Mouse (Mus musculus) lung, postnatal 4 days (tissue): ENCODE results near the gene Tex29.

Source experiments
- DNase-seq, 2 experiments: peaks; one replicate each; pipeline ENCODE4 v3.0.0; 2021

The Tex29 gene

DNA sequence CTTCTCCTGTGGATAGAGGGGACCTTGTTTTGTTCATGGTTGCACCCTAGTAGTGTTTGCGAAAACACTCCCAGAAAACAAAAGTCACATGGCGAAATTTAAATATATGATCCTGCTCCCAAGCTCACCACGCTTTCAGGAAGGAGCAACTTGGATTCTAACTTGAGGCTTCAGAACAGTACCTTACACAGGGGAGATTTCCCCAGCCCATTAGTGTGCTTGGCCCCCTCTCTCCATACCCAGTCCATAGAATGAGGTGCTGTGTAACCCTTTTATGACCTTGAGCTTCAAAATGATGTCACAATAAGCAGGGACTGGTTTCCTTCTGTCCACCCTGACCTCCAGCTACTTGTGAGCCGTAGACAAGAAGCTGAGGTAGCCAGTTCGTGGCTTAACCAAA, at the start of gene Tex29:
Gene Tex29, plus strand, starts transcription at position 301 of the 400 bp plus-strand sequence.
- DNase-seq: no peak

DNA sequence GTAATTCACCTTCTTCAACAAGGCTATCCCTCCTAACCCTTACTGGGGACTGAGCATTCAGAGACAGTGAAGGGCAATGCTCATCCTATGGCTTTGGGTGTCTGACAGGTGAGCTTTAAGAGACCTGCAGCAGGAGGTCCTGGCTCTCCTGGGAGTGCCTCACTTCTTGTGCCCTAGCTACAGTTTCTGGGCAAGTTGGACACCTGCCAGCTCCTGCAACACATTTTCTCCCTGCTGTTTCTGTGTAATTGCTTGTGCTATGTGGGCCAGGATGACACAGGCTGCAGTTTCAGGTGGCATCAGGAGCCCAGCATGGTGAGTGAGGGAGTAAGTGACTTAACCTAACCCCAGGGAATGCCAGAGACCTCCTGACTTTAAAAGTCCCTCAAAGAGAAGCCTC, 45.3 kb upstream of the Tex29 start:
- DNase-seq: no peak

DNA sequence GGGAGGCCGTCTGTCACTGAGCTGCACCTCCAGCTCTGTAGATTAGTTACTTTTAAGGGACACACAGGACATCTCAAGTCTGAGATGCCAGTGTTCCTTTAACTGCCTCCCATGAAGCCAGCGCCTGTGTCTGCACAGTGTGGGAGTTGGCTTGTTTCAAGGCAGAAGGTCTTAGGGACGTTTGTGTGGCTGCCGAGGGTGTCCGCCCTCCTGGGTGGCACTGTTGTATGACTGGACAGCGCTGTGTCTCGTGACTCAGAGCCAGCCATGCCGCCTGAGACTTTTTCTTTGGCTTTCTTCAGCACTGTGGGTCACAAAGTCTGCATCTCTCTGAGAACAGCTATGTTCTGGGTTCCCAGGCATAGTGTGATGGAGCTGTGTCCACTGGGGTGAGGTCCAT, 43.1 kb upstream of the Tex29 start:
- no peak for DNase-seq

DNA sequence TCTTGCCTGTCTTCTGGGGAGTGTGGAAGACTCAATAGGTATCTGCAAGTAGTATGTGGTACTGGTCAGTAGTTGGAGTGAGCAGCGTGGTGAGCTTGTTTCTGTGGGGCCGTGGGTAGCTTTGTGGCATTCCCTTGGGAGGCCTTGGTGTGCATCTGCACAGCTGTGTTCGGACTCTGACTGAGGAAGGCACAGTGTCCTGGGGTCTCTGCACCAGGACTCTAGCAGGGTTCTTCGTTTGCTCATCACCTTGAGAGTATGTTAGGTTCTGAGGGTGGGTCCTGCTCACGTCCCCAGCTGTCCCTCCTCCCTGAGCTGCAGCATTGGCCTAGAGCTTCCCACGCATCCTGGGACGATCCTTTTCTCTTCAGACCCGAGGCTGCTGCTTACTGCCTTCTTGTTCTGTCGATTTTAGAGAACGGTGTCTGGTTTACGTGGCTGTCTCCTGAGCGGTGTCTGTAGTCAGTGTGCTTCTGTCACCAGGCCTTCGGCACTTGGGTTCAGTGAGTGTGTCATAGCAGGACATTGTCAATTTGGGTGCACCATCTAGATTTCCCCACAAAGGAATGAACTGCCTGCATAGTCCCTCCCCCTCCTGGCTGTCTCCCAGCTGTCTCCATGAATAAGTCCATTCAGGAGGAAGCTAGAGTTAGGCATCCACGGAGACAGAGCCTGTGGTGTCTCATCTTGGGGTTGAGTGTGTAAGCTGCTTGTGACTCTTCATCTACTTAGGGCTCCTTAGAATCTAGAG, 42.4 kb upstream of the Tex29 start:
- no peak for DNase-seq

DNA sequence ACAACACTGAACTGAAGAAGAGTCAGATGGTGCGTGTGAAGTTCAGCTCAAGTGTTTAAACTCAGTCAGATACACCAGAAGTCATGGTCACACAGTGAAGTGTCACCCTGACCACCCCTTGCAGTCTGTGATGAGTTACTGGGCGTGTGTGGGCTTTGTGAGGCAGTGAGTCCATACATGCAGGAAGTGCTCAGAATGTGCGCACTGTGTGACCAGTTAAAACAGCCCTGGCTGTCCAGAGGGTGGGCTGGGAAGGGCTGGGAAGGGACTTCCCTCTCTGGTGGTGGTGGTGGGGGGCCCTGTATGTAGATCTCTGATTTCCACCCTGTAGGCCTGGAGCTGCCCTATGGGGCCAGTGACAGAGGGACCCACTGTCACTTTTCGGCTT, 41.8 kb upstream of the Tex29 start:
- DNase-seq: no peak

DNA sequence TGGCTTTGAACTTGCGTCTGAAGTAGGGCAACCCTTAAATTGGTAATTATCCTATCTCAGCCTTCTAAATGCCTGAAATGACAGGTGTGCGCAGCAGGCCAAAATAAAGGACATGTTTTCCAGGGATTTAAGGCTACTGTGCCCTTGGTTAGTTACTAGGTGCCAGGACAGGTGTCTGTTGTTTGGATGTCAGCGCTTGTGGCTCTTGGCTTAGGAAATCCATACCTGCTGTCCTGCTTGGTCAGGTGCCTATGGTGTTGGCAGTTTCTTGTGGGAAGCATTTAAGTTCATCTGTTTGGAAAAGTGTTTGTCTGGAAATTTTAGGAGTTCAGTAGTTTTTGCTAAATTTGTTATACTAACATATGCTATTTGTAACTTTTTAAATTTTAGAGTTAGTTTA, 41.2 kb upstream of the Tex29 start:
- DNase-seq: no peak

DNA sequence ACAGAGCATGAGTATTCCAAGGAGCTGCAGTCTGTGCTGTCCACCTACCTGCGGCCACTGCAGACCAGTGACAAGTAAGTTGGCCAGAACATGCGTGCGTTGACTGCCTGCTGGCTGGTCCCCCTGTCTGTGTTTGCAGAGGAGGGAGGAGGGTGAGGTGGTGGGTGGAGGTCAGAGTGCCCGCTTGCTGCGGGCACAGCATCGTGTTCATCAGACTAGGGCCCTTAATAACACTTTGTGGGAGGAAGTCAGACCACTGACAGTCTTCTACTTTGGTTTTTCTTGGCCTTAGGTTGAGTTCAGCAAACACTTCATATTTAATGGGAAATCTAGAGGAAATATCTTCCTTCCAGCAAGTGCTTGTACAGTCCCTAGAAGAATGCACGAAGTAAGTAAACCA, 39.8 kb upstream of the Tex29 start:
- DNase-seq: peak; percentile 30 to 70

DNA sequence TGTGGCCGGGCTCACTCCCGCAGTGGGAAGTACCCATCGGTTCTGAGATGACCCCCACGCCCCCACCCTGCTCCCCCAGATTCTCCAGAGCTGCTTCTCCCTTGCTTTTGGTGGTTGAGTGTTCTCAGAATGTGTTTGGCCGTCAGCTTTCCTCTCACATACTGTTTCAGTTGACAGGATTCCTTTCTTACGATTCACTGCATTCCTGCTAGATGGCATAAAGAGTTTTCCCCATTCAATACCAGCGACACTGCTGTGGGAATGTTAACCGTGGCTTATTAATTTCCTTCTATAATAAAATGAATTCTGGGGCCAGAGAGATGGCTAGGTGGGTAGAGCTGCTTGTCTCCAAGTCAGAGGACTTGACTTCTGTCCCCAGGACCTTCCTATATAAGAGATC, 38.7 kb upstream of the Tex29 start:
- DNase-seq: no peak

DNA sequence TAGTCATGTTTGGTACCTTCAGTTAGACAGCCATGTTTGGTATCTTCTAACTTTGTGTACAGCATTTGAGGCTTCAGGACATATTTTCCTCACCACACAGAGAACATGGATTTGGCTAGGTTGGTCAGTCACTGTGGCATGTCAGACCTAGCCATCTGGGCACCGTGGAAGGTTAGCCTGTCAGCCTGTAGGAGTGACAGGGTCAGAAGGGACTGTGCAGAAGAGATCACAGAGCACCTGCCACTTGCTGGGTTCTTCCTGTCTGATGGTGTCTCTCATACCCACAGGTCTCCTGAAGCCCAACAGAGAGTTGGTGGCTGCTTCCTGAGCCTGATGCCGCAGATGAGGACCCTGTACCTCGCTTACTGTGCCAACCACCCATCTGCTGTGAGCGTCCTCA, 35.4 kb upstream of the Tex29 start:
- no peak for DNase-seq

DNA sequence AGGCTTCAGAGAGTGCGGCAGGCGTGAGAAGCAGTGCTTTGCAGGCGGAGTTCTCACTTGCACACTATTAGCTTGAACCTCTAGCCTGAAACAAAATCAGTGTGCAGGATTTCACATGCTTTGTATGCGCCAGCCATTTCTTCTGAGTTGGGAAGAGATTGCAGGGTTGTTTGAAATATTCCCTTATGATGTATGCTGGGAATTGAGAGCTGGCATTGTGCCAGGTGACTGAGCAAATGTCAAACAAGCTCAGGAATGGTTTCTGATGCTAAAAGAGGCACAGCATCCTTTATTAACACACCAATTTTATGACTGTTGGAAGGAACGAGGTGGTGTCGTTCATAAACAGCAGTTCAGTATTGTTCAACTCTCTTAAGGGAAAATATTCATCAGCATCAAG, 34.0 kb upstream of the Tex29 start:
- no peak for DNase-seq

DNA sequence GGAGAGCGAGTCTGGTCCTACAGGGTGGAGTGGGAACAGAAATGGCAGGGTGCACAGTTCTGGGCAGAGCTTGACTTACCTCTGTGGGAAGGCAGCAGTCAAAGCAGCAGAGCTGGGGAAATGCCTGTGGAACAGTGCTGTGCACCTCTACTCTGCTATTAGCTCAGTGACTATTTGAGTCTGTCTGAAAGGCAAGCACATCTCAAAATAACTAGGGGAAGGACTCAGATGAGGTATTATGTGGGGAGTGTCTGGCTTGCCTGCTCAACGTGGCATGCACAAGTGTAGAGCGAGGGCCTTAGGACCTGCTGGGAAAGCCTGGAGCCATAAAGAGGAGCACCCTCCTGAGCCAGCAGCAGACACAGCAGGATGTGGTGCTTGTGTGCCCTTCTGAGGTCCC, 32.9 kb upstream of the Tex29 start:
- no peak for DNase-seq

DNA sequence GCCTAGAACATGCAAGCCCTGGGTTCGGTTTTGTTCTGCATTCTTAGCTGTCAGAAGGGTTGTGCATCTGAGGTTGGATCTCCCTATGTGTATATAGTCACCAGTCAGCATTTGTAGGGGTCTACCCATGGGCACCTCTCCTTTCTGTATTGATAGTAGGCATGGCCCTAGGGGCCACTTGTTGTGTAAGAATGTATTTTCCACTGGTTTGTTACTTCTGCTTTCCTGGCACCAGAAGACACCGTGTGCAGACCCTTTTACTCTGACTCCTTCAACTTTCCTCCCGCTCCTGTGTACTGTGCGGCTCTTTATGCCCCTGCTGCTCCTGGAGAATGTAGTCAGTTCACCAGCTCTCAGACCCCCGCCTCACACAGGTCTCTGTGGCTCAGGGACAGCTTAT, 32.2 kb upstream of the Tex29 start:
- DNase-seq: no peak

DNA sequence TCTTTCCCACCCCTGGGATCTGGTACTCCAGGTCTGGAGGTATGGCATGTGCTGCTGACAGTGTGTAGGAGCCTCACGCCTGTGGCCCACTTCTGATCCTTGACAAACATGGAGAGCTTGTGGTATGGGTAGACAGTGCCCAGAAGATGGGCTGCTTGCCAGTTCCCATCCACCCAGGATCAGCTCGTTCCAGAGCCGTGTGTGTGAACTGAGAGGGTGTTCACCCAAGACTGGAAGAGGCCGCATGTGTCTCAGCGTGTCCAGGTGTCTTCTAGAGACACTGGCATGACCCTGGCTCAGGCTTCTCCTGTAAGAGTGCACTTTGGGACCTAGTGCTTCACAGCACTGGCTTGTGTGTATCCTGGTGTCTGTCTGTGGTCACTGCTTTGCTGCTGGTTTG, 29.8 kb upstream of the Tex29 start:
- no peak for DNase-seq

DNA sequence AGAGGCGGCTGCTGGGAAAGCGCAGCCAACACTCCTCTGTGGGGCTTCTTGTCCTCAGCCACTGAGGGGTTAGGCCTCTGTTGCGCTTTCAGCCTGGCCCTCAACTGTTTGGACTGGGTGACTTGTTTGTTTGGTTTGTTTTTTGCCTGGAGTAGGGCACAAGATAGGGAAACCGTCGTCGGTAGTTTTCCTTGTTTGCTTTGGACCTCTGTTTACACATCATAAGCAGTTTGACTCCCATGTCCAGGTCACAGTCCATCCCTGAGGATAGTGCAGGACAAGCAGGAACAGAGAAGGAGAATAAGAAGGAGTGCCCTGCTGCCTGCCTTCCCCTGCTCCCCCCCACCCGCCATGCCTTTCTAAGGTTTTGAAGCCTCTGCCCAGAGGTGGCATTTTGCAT, 26.5 kb upstream of the Tex29 start:
- no peak for DNase-seq

DNA sequence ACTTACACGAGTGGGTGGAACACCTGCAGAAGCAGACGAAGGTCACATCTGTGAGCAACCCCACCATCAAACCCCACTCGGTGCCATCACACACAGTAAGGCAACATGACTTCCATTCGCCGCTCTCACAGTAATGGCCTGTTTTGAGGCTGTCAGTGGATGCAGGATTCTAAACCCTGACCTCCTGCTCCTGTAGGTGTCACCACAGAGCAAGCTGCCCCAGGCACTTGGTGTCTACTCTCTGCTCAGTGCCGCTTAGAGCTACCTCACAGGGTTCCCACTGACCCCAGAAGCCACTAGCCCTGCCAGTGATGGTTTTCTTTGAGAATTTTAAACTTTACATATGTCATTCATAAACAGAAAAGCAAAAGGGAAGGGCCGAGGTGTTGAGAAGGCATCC, 25.1 kb upstream of the Tex29 start:
- DNase-seq: no peak

DNA sequence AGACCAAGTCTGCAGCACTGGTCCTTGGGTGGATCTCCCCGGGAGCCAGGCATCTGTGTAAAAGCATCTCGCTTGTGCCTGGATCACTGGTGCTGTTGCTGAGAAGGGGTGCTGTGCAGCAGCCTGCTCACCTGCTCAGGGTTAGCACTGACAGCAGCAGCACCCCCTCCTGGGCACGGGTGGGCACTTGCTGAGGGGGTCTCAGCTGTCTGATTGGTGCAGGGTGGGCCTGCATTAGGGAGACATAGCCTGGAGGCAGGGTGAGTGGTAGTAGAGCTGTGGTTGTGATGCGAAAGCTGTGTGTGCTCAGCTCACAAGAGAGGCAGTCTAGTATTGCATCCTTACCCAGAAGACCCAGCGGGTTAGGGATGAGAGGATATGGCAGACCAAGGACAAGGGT, 20.1 kb upstream of the Tex29 start:
- DNase-seq: no peak

DNA sequence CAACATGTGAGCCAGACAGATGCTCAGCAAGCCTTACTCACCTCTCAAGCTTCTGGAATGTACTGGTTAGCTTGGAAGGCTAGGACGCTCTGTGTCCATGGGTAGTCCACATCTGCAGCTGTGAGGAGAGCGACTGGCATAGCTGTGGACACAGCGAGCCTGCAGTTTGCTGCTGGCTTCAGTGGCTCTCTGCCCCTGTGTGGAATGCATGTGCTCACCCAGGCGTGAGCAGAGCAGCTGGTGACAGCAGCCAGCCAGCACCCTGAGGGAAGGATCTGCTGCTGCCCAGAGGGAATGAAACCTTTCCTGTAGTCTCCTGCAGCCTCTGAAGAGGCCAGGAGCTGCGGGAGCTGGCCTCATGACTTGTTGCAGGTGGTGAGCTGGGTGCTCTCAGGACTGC, 19.7 kb upstream of the Tex29 start:
- no peak for DNase-seq

DNA sequence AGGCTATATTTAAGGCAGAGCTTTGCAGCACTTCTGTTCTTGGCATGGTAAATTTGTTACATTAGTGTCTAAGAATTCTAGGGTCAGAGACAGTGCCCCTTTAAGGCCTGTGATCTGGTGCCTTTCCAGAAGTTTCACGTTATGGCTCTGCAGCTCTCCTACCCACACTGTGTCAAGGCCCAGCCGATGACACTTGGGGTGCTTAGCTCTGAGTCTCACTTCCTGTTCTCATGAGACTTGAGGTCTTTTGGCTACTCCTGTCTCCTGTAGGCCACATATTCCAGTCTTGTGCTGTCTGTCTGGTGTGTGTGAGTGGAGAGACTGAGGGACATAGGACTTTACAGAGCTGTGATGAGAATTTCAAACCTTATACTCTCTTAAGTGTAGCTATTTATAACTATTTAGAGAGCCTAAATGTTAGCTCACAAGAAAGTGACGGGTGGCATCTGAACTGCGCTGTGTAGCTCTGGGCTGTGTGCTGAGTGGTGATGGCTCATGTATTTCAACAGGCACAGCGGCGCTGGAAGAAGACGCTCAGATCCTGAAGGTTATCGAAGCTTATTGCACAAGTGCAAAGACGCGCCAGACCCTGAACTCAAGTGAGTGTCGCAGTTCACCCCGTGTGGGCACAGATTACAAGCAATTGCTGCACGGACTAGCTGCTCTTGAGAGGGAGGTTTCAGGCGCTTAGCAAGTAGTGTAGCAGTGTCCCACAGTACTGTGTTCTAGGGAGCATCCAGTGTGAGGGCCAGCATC, 18.6 kb upstream of the Tex29 start:
- DNase-seq: no peak

DNA sequence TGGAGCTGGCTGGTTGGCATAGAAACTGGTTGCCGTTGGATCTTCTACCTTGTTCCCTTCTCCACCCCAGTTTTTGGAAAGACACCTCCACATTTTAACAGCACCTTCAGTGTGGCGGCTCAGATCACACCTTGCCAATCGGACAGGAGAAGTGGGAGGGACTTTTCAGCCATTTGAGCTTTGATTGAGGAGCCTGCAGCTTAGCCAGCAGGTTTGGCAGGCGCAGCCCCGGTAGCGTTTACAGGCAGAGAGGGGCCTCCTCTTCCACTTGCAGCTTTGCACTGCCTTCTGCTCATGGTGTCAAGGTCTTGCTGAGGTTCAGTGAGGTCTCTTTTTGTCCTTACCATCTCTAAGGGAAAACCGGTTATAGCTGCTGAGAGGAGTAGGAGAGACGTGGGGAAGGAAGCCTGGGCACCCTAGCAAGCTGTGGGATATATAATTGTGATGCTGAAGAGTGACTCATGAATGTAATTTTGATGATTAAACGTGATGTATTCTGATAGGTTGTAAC, 17.7 kb upstream of the Tex29 start:
- no peak for DNase-seq

DNA sequence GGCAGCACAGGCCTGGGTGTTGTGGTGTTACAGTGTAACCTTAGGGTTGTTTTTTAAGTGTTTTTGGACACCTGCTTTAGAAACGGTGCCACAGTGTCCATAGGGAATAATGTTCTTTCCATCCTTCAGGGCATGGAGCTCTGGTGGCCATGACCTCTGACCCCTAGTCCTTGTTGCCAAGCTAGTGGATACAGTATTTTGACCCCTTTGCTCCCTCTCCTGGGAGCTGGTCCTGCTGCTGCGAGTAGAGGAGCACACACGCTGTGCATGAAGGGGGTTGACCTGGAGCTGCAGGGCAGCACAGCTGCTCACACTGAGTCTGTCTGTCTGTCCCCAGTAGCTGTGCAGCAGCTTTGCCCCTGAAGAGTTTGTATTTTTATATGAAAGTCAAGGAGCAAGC, 14.5 kb upstream of the Tex29 start:
- no peak for DNase-seq

DNA sequence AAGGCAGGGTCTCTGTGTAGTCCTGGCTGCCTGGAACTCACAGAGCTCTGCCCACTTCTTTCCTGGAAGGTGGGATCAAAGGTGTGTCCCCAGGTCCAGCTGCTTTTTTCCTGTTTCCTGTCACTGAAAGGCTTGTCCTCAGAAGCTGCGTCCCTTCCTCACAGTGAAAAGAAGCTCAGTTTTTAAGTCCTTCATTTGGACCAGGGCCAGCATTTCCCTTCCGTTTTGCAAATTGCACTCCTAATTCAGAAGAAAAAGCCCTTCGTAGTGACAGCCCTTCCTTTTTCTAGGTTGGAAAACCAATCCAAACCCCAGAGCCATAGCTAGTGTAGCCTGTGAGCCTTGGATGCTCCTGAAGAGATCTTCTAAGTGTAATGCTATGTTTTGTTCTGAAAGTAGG, 13.0 kb upstream of the Tex29 start:
- no peak for DNase-seq

DNA sequence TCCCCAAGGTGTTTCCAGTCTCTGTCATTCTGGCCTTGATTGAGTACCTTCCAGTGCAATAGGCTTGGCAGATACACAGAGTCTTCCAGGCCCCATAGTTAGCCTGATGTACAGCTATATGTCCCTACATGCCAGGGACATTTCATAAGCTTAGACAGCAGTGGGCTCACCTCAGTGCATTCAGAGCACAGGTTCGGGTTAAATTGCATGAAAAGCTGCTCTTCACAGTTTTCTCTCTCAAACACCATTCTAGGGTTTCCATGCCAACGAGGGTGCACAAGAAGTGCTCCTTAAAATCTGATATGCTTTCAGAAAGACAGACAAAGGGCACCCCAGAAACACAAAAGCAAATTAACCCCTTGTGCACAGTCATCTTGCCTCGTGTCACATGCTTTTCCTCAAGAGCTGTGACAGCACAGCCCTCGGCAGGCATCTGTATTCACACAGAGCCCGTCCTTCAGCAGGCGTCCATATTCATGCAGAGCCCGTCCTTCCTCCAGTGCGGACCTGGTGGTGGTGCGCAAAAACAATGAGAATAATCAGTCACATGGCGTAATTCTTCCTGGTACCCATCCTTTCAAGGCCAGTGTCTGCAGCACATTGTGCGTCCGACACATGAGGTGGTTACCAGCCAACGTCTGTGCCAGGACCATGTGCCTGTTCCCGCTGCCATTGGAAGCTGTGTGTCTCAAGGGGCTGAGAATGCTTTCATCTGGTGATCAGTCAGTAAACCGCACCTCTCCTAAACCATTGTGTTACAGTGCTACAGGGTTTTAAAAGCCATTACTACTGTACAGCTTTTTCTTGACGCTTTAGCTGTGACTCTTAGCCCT, 9.8 kb upstream of the Tex29 start:
- DNase-seq: no peak

DNA sequence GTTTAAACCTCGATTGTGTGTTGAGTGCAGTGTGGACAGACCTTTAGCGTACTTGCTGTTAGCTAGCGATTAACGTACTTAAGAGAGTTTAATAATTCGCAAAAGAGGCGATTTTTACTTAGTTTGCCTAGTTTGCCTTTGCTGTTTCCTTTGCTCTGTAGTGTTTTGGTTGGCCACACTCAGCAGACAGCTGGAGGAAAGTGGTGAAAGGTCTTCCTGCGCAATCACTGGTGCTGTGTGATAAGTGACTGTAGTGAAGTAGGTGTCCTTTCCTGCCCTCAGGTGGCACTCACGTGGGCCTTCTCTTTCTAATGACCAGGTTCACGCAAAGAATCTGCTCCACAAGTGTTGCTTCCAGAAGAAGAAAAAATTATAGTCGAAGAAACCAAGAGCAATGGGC, 9.1 kb upstream of the Tex29 start:
- DNase-seq: no peak

DNA sequence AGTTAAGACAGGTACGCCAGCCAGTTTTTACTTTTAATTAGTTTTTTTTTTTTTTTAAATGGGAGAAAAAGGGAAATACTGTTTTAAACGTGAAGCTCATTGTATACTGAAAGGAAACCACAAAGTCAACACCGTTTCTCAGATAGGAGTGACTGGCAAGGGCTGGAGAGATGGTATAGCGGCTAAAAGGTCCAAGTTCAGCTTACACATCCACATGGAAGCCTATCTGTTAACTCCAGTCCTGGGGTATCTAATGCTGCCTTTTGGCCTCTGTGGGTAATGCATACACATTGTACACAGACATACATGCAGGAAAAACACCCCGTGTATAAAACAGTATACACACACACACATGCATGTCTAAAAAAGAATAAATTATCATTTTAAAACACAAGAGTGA, 8.3 kb upstream of the Tex29 start:
- no peak for DNase-seq
